Mouse (Mus musculus) G1E (cell line): ENCODE results near the gene Rdh13.

ENCODE experiments used
- CTCF ChIP-seq: IDR thresholded peaks from 2 replicates; pipeline ENCODE4 v1.5.1; 2012; ENCODE audit warnings: low read depth, low read length, inconsistent platforms, mixed read lengths
- GATA2 ChIP-seq: IDR thresholded peaks from 2 replicates; pipeline ENCODE4 v1.6.1; 2012; ENCODE audit warnings: low read depth, low read length, inconsistent platforms, borderline replicate concordance
- POLR2AphosphoS5 ChIP-seq: IDR thresholded peaks from 2 replicates; pipeline ENCODE4 v1.6.1; 2012; ENCODE audit warnings: low read depth, low read length, inconsistent platforms; ENCODE audit not compliant: insufficient replicate concordance
- TAL1 ChIP-seq: conservative IDR thresholded peaks from 2 replicates; pipeline ENCODE4 v1.6.1; 2012; ENCODE audit warnings: low read depth, low read length, inconsistent platforms, mixed read lengths

- TF ChIP-seq CTCF: no peak
- TF ChIP-seq TAL1: no peak
- TF ChIP-seq GATA2: no peak
- no peak for TF ChIP-seq POLR2AphosphoS5
Observed at GRCm38 (mm10) chr7:4447138-4447537, 1.7 kb upstream of the Rdh13 start.
